12 mouse cellular contexts compared by ENCODE assay signal in genomic region chr6:88715378-88715781, GRCm38 (mm10). TPM values are rescaled to one million over a fixed set of nuclear protein-coding genes. Genes with fewer than 3 reads are reported as not detected.
DNase-seq lines count a peak whose midpoint lies in the region; ATAC-seq lines count a peak whose summit lies in the region.
"Had no signal": no experiment of that assay in that cellular context is flagged by ENCODE, and none has a peak within 500 bp of the region (broad histone marks: within the 10 kb centered on the region; RNA-seq: fewer than 3 reads in every experiment).

No protein-coding gene starts in this region.

- no peak overlapping the region for H3K4me3 ChIP-seq in kidney, embryonic 14.5 days (ENCODE audit: low read length)
- H3K4me3 ChIP-seq in forebrain, embryonic 13.5 days = no peak overlapping the region

- no peak overlapping the region for H3K27ac ChIP-seq in kidney, embryonic 14.5 days (ENCODE audit: low read depth, low read length)
- H3K27ac ChIP-seq in forebrain, embryonic 13.5 days = no peak overlapping the region
- H3K27ac ChIP-seq: stomach, postnatal 0 days had no signal

- H3K9ac ChIP-seq in kidney, embryonic 14.5 days (ENCODE audit: low read depth, low read length) = no peak overlapping the region
- no peak overlapping the region for H3K9ac ChIP-seq in forebrain, embryonic 13.5 days
- H3K9ac ChIP-seq: lung, embryonic 14.5 days had no signal

- H3K4me2 ChIP-seq in kidney, embryonic 14.5 days (replicated peaks; ENCODE audit: low read depth, low read length) = no peak overlapping the region
- no peak overlapping the region for H3K4me2 ChIP-seq in forebrain, embryonic 13.5 days
- H3K4me2 ChIP-seq: lung, embryonic 14.5 days had no signal

- ATAC-seq in kidney, embryonic 14.5 days (ENCODE audit: low FRiP score, low TSS enrichment) = no peak
- ATAC-seq in forebrain, embryonic 13.5 days = peak; percentile 83
- ATAC-seq in granulocyte monocyte progenitor cell, adult 5-6 weeks (replicated peaks; ENCODE audit: poor library complexity, severe bottlenecking) = no peak

- no peaks in the 10 kb centered on the region for H3K36me3 ChIP-seq in kidney, embryonic 14.5 days (ENCODE audit: control insufficient read depth, insufficient read depth, low read length)
- no peaks in the 10 kb centered on the region for H3K36me3 ChIP-seq in forebrain, embryonic 13.5 days (ENCODE audit: poor library complexity, severe bottlenecking)

- no peaks in the 10 kb centered on the region for H3K9me3 ChIP-seq in kidney, embryonic 14.5 days (ENCODE audit: control insufficient read depth, low read length)
- no peaks in the 10 kb centered on the region for H3K9me3 ChIP-seq in forebrain, embryonic 13.5 days (replicated peaks)

- H3K27me3 ChIP-seq in kidney, embryonic 14.5 days (ENCODE audit: control insufficient read depth, insufficient read depth, low read length) = no peaks in the 10 kb centered on the region
- peaks cover 12% of the 10 kb centered on the region for H3K27me3 ChIP-seq in forebrain, embryonic 13.5 days

- no peaks in the 10 kb centered on the region for H3K4me1 ChIP-seq in kidney, embryonic 14.5 days (ENCODE audit: control insufficient read depth, insufficient read depth, low read length)
- peaks cover 19% of the 10 kb centered on the region for H3K4me1 ChIP-seq in forebrain, embryonic 13.5 days

- 59% methylated on average over 9 of the region's 9 CpGs for WGBS in kidney, embryonic 14.5 days
- WGBS in forebrain, embryonic 13.5 days = 9% methylated on average over 9 of the region's 9 CpGs

- DNase-seq in embryo, embryonic 10.5 days (ENCODE audit: low spot score) = peak; percentile 26
- no peak for DNase-seq in embryo, embryonic 9.5 days (ENCODE audit: extremely low spot score)
- peak; percentile 26 for DNase-seq in kidney, adult 18-20 months
- peak; percentile 46 to 74 for DNase-seq in kidney, postnatal 36 days
- DNase-seq in urinary bladder, postnatal 14 days (ENCODE audit: low spot score) = no peak
- DNase-seq: adrenal gland, postnatal 14 days; cerebellum, adult 11 months; lung, embryonic 14.5 days had no signal

RNA-seq across cellular contexts. Expression of gene Mgll, which starts 8.8 kb away (rescaled TPM):
- polyA plus RNA-seq in kidney, embryonic 14.5 days (2014; fragmentation: Nextera tagmentation; extraction: Ambion mirVana) = 22.8 and 29.9 TPM in 2 replicates
- polyA plus RNA-seq in forebrain, embryonic 13.5 days (2015; fragmentation: Nextera tagmentation; extraction: Ambion mirVana) = 9.0 and 11.2 TPM in 2 replicates
- total RNA-seq in granulocyte monocyte progenitor cell, adult 5-6 weeks (2014; fragmentation: Nextera tagmentation) = 0.99 TPM in 1 of 2 replicates, not detected in the other
- 0.26 and 2.0 TPM in 2 replicates for total RNA-seq in granulocyte monocyte progenitor cell, adult 5-6 weeks (2017)

Comparison
In these comparisons a context has a peak if more than half of its experiments do, and no peak if none do; other contexts are left out.
1. DNase-seq: peak in embryo, embryonic 10.5 days (single experiment), kidney, adult 18-20 months (single experiment) and kidney, postnatal 36 days (2 of 2); none in embryo, embryonic 9.5 days (single experiment) and urinary bladder, postnatal 14 days (single experiment).